Mouse (Mus musculus): ENCODE measurements around the gene Ptges. TPM values are rescaled to one million over a fixed set of nuclear protein-coding genes. Genes with fewer than 3 reads are reported as not detected.

Ptges gene
- polyA plus RNA-seq, 1 experiment: 3.9 TPM

- no peak for TF ChIP-seq CTCF (IDR thresholded peaks at IDR 0.05; ENCODE audit: control insufficient read depth, insufficient read depth, insufficient replicate concordance, low read depth, low read length)
- TF ChIP-seq POLR2A (IDR thresholded peaks at IDR 0.05; ENCODE audit: control insufficient read depth, low read depth, low read length): no peak
- Histone ChIP-seq H3K27ac (ENCODE audit: control insufficient read depth, insufficient read depth, low read depth, low read length) (no peak overlapping the region), H3K4me1 (ENCODE audit: control insufficient read depth, insufficient read depth, low read length) (peaks cover 6% of the 10 kb centered on the region), H3K27me3 (ENCODE audit: control insufficient read depth, insufficient read depth, low read length) (no peaks in the 10 kb centered on the region), H3K36me3 (ENCODE audit: control insufficient read depth, insufficient read depth, low read length) (no peaks in the 10 kb centered on the region), H3K4me3 (ENCODE audit: control insufficient read depth, low read depth, low read length) (peak overlapping the region; percentile 1)
Measured at GRCm38 (mm10) chr2:30928893-30929482, 675 bp downstream of the Ptges start.

- Histone ChIP-seq H3K27ac (ENCODE audit: control insufficient read depth, insufficient read depth, low read depth, low read length) (no peak overlapping the region), H3K4me3 (ENCODE audit: control insufficient read depth, low read depth, low read length) (no peak overlapping the region), H3K36me3 (ENCODE audit: control insufficient read depth, insufficient read depth, low read length) (no peaks in the 10 kb centered on the region), H3K4me1 (ENCODE audit: control insufficient read depth, insufficient read depth, low read length) (peaks cover 6% of the 10 kb centered on the region), H3K27me3 (ENCODE audit: control insufficient read depth, insufficient read depth, low read length) (no peaks in the 10 kb centered on the region)
- no peak for TF ChIP-seq POLR2A (IDR thresholded peaks at IDR 0.05; ENCODE audit: control insufficient read depth, low read depth, low read length)
- TF ChIP-seq CTCF (IDR thresholded peaks at IDR 0.05; ENCODE audit: control insufficient read depth, insufficient read depth, insufficient replicate concordance, low read depth, low read length): peak; percentile 95; the same call in 1 of the 2 replicates
Measured at GRCm38 (mm10) chr2:30927844-30928628, 1.6 kb downstream of the Ptges start.

- no peaks in the 10 kb centered on the region for H3K36me3 ChIP-seq (ENCODE audit: control insufficient read depth, insufficient read depth, low read length)
- no peaks in the 10 kb centered on the region for H3K27me3 ChIP-seq (ENCODE audit: control insufficient read depth, insufficient read depth, low read length)
- TF ChIP-seq CTCF (IDR thresholded peaks at IDR 0.05; ENCODE audit: control insufficient read depth, insufficient read depth, insufficient replicate concordance, low read depth, low read length): no peak
- TF ChIP-seq POLR2A (IDR thresholded peaks at IDR 0.05; ENCODE audit: control insufficient read depth, low read depth, low read length): no peak
- H3K27ac ChIP-seq (ENCODE audit: control insufficient read depth, insufficient read depth, low read depth, low read length): no peak overlapping the region
- H3K4me1 ChIP-seq (ENCODE audit: control insufficient read depth, insufficient read depth, low read length): peaks cover 6% of the 10 kb centered on the region
- H3K4me3 ChIP-seq (ENCODE audit: control insufficient read depth, low read depth, low read length): no peak overlapping the region
Measured at GRCm38 (mm10) chr2:30927151-30927781, 2.4 kb downstream of the Ptges start.

GRCm38 (mm10) chr2:30926381-30926780, 3.3 kb downstream of the Ptges start:
- Histone ChIP-seq H3K36me3 (ENCODE audit: control insufficient read depth, insufficient read depth, low read length) (no peaks in the 10 kb centered on the region), H3K27ac (ENCODE audit: control insufficient read depth, insufficient read depth, low read depth, low read length) (no peak overlapping the region), H3K4me3 (ENCODE audit: control insufficient read depth, low read depth, low read length) (no peak overlapping the region), H3K27me3 (ENCODE audit: control insufficient read depth, insufficient read depth, low read length) (no peaks in the 10 kb centered on the region), H3K4me1 (ENCODE audit: control insufficient read depth, insufficient read depth, low read length) (peaks cover 6% of the 10 kb centered on the region)
- TF ChIP-seq CTCF (IDR thresholded peaks at IDR 0.05; ENCODE audit: control insufficient read depth, insufficient read depth, insufficient replicate concordance, low read depth, low read length): no peak
- no peak for TF ChIP-seq POLR2A (IDR thresholded peaks at IDR 0.05; ENCODE audit: control insufficient read depth, low read depth, low read length)

GRCm38 (mm10) chr2:30925181-30925580, 4.5 kb downstream of the Ptges start:
- Histone ChIP-seq H3K27ac (ENCODE audit: control insufficient read depth, insufficient read depth, low read depth, low read length) (no peak overlapping the region), H3K4me1 (ENCODE audit: control insufficient read depth, insufficient read depth, low read length) (peaks cover 6% of the 10 kb centered on the region), H3K27me3 (ENCODE audit: control insufficient read depth, insufficient read depth, low read length) (no peaks in the 10 kb centered on the region), H3K36me3 (ENCODE audit: control insufficient read depth, insufficient read depth, low read length) (no peaks in the 10 kb centered on the region), H3K4me3 (ENCODE audit: control insufficient read depth, low read depth, low read length) (no peak overlapping the region)
- no peak for TF ChIP-seq CTCF (IDR thresholded peaks at IDR 0.05; ENCODE audit: control insufficient read depth, insufficient read depth, insufficient replicate concordance, low read depth, low read length)
- no peak for TF ChIP-seq POLR2A (IDR thresholded peaks at IDR 0.05; ENCODE audit: control insufficient read depth, low read depth, low read length)

GRCm38 (mm10) chr2:30923099-30923498, 6.6 kb downstream of the Ptges start:
- Histone ChIP-seq H3K27me3 (ENCODE audit: control insufficient read depth, insufficient read depth, low read length) (no peaks in the 10 kb centered on the region), H3K27ac (ENCODE audit: control insufficient read depth, insufficient read depth, low read depth, low read length) (no peak overlapping the region), H3K4me3 (ENCODE audit: control insufficient read depth, low read depth, low read length) (no peak overlapping the region), H3K4me1 (ENCODE audit: control insufficient read depth, insufficient read depth, low read length) (no peaks in the 10 kb centered on the region), H3K36me3 (ENCODE audit: control insufficient read depth, insufficient read depth, low read length) (no peaks in the 10 kb centered on the region)
- no peak for TF ChIP-seq POLR2A (IDR thresholded peaks at IDR 0.05; ENCODE audit: control insufficient read depth, low read depth, low read length)
- TF ChIP-seq CTCF (IDR thresholded peaks at IDR 0.05; ENCODE audit: control insufficient read depth, insufficient read depth, insufficient replicate concordance, low read depth, low read length): no peak

GRCm38 (mm10) chr2:30920216-30920615, 9.4 kb downstream of the Ptges start:
- peaks cover 1% of the 10 kb centered on the region for H3K4me1 ChIP-seq (ENCODE audit: control insufficient read depth, insufficient read depth, low read length)
- H3K4me3 ChIP-seq (ENCODE audit: control insufficient read depth, low read depth, low read length): no peak overlapping the region
- no peaks in the 10 kb centered on the region for H3K27me3 ChIP-seq (ENCODE audit: control insufficient read depth, insufficient read depth, low read length)
- H3K36me3 ChIP-seq (ENCODE audit: control insufficient read depth, insufficient read depth, low read length): no peaks in the 10 kb centered on the region
- H3K27ac ChIP-seq (ENCODE audit: control insufficient read depth, insufficient read depth, low read depth, low read length): no peak overlapping the region
- no peak for TF ChIP-seq CTCF (IDR thresholded peaks at IDR 0.05; ENCODE audit: control insufficient read depth, insufficient read depth, insufficient replicate concordance, low read depth, low read length)
- no peak for TF ChIP-seq POLR2A (IDR thresholded peaks at IDR 0.05; ENCODE audit: control insufficient read depth, low read depth, low read length)

Data from testis, adult 2 months (tissue).